Mouse (Mus musculus) limb, embryonic 14.5 days (tissue): ENCODE data around the gene Gm6020. TPM values are rescaled to one million over a fixed set of nuclear protein-coding genes. Genes with fewer than 3 reads are reported as not detected.
"Not testable (repeated sequence)": the region's sequence is repeated elsewhere in the genome, so short reads cannot be mapped to it uniquely, and the experiment has no call there.

Experiments used
- ATAC-seq: fragments of 200-750 bp; cut with Nextera tagmentation; 2 replicates; pipeline ENCODE4 v1.8.0; 2017; ENCODE audit warnings: low read depth, moderate number of reproducible peaks, moderate TSS enrichment; ENCODE audit not compliant: low FRiP score
- DNase-seq: peaks from one replicate; pipeline ENCODE4 v3.0.0-alpha.2; 2015; ENCODE audit warnings: low spot score
- H3K27ac ChIP-seq: fragments of 300-500 bp; sonication (generic); replicated peaks from 2 replicates; pipeline ENCODE4 v1.5.1; 2014; ENCODE audit warnings: low read depth, mild to moderate bottlenecking, low read length, moderate library complexity, mixed read lengths
- H3K27me3 ChIP-seq: fragments of 300-500 bp; sonication (generic); 2 replicates; pipeline ENCODE4 v1.6.1; 2014; ENCODE audit warnings: low read length, mixed read lengths; ENCODE audit not compliant: control insufficient read depth, insufficient read depth
- H3K36me3 ChIP-seq: fragments of 300-500 bp; sonication (generic); 2 replicates; pipeline ENCODE4 v1.6.1; 2014; ENCODE audit warnings: mild to moderate bottlenecking, low read length, moderate library complexity, mixed read lengths; ENCODE audit not compliant: control insufficient read depth, insufficient read depth
- H3K4me1 ChIP-seq: fragments of 300-500 bp; sonication (generic); 2 replicates; pipeline ENCODE4 v1.6.1; 2014; ENCODE audit warnings: antibody characterized with exemption, low read length, mixed read lengths; ENCODE audit not compliant: control insufficient read depth, insufficient read depth
- H3K4me2 ChIP-seq: fragments of 300-500 bp; sonication (generic); replicated peaks from 2 replicates; pipeline ENCODE4 v1.6.1; 2014; ENCODE audit warnings: low read depth, mild to moderate bottlenecking, low read length, moderate library complexity; ENCODE audit not compliant: severe bottlenecking
- H3K4me3 ChIP-seq: fragments of 300-500 bp; sonication (generic); replicated peaks from 2 replicates; pipeline ENCODE4 v1.5.1; 2014; ENCODE audit warnings: low read length
- H3K9ac ChIP-seq: fragments of 300-500 bp; sonication (generic); 2 replicates; pipeline ENCODE4 v1.6.1; 2014; ENCODE audit warnings: mild to moderate bottlenecking, low read depth, low read length, moderate library complexity; ENCODE audit not compliant: severe bottlenecking
- H3K9me3 ChIP-seq: fragments of 300-500 bp; sonication (generic); 2 replicates; pipeline ENCODE4 v1.6.1; 2016; ENCODE audit warnings: low read length; ENCODE audit not compliant: control insufficient read depth
- POLR2A ChIP-seq: fragments of 200-500 bp; IDR thresholded peaks from 2 replicates; pipeline ENCODE4 v1.8.0; 2012; ENCODE audit warnings: inconsistent platforms, mild to moderate bottlenecking, moderate library complexity, borderline replicate concordance; ENCODE audit not compliant: insufficient read depth, insufficient read length; ENCODE audit errors: extremely low read depth
- WGBS: fragments of 180-500 bp; shearing (Covaris S2); extraction: QIAGEN DNeasy Blood & Tissue Kit; methylation state at CpG from one replicate; pipeline ENCODE4 v1.1.7; 2014; 5-methylcytosine and 5-hydroxymethylcytosine counted together
- polyA plus RNA-seq, 2 experiments: library from polyadenylated mRNA; depleted of rRNA in 1 of 2; stranded (reverse) in 1 of 2; unstranded in 1 of 2; fragments of >200 nt; fragmentation: Nextera tagmentation in 1 of 2; extraction: Ambion mirVana in 1 of 2; gene quantifications; 2 replicates each; pipeline versions ENCODE4 v1.2.1 to v1.2.3; 2012 to 2014

Gm6020 gene
- polyA plus RNA-seq, 2 experiments: not detected

DNA sequence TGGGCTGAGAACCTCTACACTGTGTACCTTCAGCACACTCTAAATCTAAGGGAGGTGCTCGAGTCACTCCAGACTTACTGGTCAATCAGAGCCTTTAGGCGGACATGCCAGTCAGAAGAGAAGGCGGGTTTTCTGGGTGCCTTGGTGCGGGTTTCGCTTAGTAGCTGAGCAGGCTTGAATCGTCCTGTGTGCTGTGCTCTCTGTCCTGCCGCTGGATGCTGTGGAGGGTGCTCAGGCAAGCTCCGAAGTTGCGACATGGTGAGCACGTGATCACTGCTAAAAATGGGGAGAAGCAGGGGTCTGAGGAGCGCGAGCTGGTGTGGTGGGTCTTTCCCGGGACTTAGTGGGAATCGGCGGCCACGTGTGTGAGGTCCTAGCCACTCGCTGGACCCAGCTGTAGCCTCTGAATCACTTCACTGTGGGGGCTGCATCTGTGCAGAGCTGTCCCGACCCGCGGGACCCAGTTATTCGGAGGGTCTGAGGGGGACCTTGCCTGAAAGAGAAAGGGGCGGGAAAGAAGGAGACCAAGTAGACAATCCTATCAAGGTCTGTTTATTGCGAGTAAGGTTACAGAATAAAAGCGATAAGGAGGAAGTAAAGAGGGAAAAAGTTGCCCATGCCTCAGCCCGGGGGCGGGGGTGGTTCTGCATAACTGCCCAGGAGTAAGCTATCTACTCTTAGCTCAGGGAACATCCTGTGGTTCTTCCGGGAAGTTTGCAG is 31.8 kb upstream of the Gm6020 start:
- peak overlapping the region; percentile 34 for H3K4me3 ChIP-seq
- no peaks in the 10 kb centered on the region for H3K36me3 ChIP-seq
- 9% methylated on average over 27 of the region's 27 CpGs for WGBS
- peak overlapping the region; percentile 40 for H3K9ac ChIP-seq
- DNase-seq (no peak), ATAC-seq (no peak)
- H3K4me2 ChIP-seq: peak overlapping the region; percentile 61
- H3K9me3 ChIP-seq: no peaks in the 10 kb centered on the region
- H3K4me1 ChIP-seq: no peaks in the 10 kb centered on the region
- H3K27ac ChIP-seq: no peak overlapping the region
- TF ChIP-seq POLR2A: no peak
- H3K27me3 ChIP-seq: no peaks in the 10 kb centered on the region

DNA sequence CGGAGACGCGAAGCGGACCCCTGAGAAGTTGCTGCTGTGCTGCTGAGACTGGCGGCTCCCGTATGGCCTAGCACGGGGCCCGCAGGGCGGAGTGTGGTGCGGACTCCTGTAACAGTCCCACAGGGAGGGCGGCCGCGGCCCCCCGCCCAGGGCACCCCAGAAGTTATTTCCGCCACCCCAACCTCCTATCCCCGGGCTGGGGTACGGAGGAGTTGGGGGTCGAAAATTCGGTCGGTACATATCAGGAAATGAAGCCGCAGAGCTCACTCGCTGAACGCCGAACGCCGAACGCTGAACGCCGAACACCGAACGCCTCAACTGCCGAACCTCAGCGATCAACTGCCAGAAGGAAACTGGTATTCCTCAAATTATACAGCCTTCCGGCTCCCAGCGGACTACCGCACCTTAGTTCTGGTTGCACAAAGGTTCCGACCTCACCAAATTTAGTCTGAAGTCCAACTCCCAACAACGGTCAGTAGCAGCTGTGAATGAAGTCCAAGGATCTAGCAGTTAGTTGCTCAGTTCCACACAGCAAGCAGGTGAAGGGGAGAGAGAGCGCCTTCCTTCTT is 7.8 kb upstream of the Gm6020 start, which contains the start of gene Gm7102:
Gm7102 (minus strand) TSS at position 554 of the 569 bp plus-strand sequence.
- WGBS: 34% methylated on average over 31 of the region's 39 CpGs
- no peak for TF ChIP-seq POLR2A
- peak within 1 kb of the TSS; percentile 33 for H3K4me3 ChIP-seq
- H3K4me1 ChIP-seq: no peaks in the 10 kb centered on the region
- no peaks in the 10 kb centered on the region for H3K9me3 ChIP-seq
- H3K27ac ChIP-seq: no peak within 1 kb of the TSS
- no peaks in the 10 kb centered on the region for H3K27me3 ChIP-seq
- H3K4me2 ChIP-seq: peak within 1 kb of the TSS; percentile 48
- H3K36me3 ChIP-seq: no peaks in the 10 kb centered on the region
- H3K9ac ChIP-seq: peak within 1 kb of the TSS; percentile 47
- no peak for ATAC-seq
- DNase-seq: no peak

DNA sequence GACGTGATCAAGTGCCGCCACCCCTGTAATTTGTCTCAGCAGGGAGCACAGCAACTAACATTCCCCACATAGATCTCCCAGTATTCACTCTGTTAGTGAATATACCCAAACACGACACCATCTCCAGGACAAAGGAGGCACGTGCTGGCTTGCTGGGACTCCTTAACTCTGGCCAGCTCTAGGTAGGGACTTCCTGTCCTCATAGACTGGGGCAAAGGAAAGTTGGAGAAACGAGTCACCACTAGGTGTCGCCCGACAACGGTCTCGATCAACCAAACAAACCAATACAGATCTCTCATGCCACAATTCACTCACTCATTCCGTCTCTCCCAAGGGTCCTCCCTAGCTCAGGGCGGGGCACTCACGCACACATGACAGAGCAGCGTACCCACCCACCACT is 15.6 kb downstream of the Gm6020 start:
- Histone ChIP-seq H3K9me3 (no peaks in the 10 kb centered on the region), H3K27ac (no peak overlapping the region), H3K4me1 (no peaks in the 10 kb centered on the region), H3K9ac (no peak overlapping the region), H3K36me3 (no peaks in the 10 kb centered on the region), H3K4me3 (no peak overlapping the region), H3K27me3 (no peaks in the 10 kb centered on the region), H3K4me2 (no peak overlapping the region)
- no peak for TF ChIP-seq POLR2A
- WGBS: 10% methylated on average over 13 of the region's 13 CpGs
- no peak for ATAC-seq
- peak; percentile 95 for DNase-seq

DNA sequence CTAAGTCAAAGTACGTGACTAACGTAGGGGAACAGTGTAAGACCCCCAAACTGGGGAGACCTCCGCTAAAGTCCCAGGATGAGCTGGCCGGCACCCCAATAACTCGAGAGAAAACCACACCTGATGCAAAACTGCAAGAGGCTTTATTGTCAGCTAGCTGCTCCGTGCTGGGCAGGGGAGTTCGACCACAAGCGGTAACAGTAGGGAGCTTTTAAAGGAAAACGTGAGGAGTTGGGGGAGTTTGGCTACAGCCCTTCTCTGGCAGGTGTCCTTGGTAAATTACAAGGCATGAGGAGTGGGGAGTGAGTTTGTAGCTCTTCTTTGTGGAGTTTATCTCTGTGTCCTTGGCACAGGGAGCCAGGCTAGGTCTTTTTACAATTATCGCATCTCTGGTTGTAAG is 16.1 kb downstream of the Gm6020 start:
- no peak for TF ChIP-seq POLR2A
- Histone ChIP-seq H3K4me3 (no peak overlapping the region), H3K9ac (no peak overlapping the region), H3K4me2 (no peak overlapping the region), H3K27me3 (no peaks in the 10 kb centered on the region), H3K36me3 (no peaks in the 10 kb centered on the region), H3K9me3 (no peaks in the 10 kb centered on the region), H3K27ac (no peak overlapping the region), H3K4me1 (no peaks in the 10 kb centered on the region)
- DNase-seq (peak; percentile 5), ATAC-seq (no peak)
- WGBS: 24% methylated on average over 10 of the region's 10 CpGs

DNA sequence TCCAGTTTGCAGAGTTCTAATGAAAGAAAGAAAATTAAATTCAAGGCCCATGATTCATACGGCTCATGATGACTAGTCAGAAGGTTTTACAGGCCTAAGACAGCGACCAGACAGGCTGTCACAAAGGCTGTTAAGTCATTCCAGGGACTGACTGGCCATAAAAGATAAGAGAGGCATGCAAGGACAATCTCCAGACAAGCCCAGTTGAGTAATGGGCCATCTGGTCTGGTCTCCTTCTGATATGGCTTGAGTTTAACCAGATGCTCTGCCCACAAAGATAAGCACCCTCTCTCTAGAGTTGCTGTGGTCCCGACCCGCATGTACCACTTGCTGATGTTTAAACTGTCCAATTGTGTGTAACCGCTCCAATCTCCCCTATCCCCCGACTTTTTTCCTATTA is 23.8 kb downstream of the Gm6020 start:
- H3K27ac ChIP-seq, H3K27me3 ChIP-seq, H3K4me3 ChIP-seq, ATAC-seq, H3K9ac ChIP-seq, DNase-seq, H3K36me3 ChIP-seq, H3K9me3 ChIP-seq, H3K4me2 ChIP-seq, H3K4me1 ChIP-seq: not testable (repeated sequence)
- 68% methylated on average over 6 of the region's 6 CpGs for WGBS
